Mouse (Mus musculus) neural tube, embryonic 12.5 days (tissue): Measurements from ENCODE around the gene Gm29776. TPM values are rescaled to one million over a fixed set of nuclear protein-coding genes. Genes with fewer than 3 reads are reported as not detected.

Experiments
- ATAC-seq: fragments of 200-750 bp; cut with Nextera tagmentation; 2 replicates; pipeline ENCODE4 v1.8.0; 2017; ENCODE audit warnings: low read depth, mild to moderate bottlenecking, moderate TSS enrichment, moderate library complexity; ENCODE audit not compliant: low FRiP score
- H3K27ac ChIP-seq: fragments of 300-500 bp; sonication (generic); 2 replicates; pipeline ENCODE4 v1.5.1; 2016
- H3K27me3 ChIP-seq: fragments of 300-500 bp; sonication (generic); replicated peaks from 2 replicates; pipeline ENCODE4 v1.6.1; 2016; ENCODE audit warnings: mild to moderate bottlenecking
- H3K36me3 ChIP-seq: fragments of 300-500 bp; sonication (generic); 2 replicates; pipeline ENCODE4 v1.6.1; 2016; ENCODE audit warnings: mild to moderate bottlenecking
- H3K4me1 ChIP-seq: fragments of 300-500 bp; sonication (generic); 2 replicates; pipeline ENCODE4 v1.6.1; 2016
- H3K4me2 ChIP-seq: fragments of 300-500 bp; sonication (generic); replicated peaks from 2 replicates; pipeline ENCODE4 v1.6.1; 2016; ENCODE audit warnings: mild to moderate bottlenecking
- H3K4me3 ChIP-seq: fragments of 300-500 bp; sonication (generic); 2 replicates; pipeline ENCODE4 v1.5.1; 2016
- H3K9ac ChIP-seq: fragments of 300-500 bp; sonication (generic); 2 replicates; pipeline ENCODE4 v1.6.1; 2016; ENCODE audit warnings: mild to moderate bottlenecking
- H3K9me3 ChIP-seq: fragments of 300-500 bp; sonication (generic); 2 replicates; pipeline ENCODE4 v1.6.1; 2016; ENCODE audit warnings: mild to moderate bottlenecking
- WGBS: fragments of 180-500 bp; shearing (Covaris S2); methylation state at CpG from one replicate; pipeline ENCODE4 v1.1.7; 2016; 5-methylcytosine and 5-hydroxymethylcytosine counted together
- polyA plus RNA-seq: library from polyadenylated mRNA; unstranded; fragments of >200 nt; fragmentation: Nextera tagmentation; extraction: Ambion mirVana; gene quantifications from 2 replicates; pipeline ENCODE4 v1.2.1, GENCODE M21; 2016

Gm29776 gene
- 0.10 and 0.17 TPM in 2 replicates for polyA plus RNA-seq

- H3K9me3 ChIP-seq = no peaks in the 10 kb centered on the region
- WGBS = 85% methylated on average over 4 of the region's 4 CpGs
- ATAC-seq = no peak
These were observed at the start of gene Gm29776 for GRCm38 (mm10) chr14:54698733-54699132. Gm29776 (minus strand) TSS chr14:54698833.

GRCm38 (mm10) chr14:54746038-54746437, 47.4 kb upstream of the Gm29776 start:
- 93% methylated on average over 9 of the region's 9 CpGs for WGBS
- Histone ChIP-seq H3K9ac (no peak overlapping the region), H3K4me3 (no peak overlapping the region), H3K4me2 (no peak overlapping the region), H3K27ac (no peak overlapping the region), H3K9me3 (no peaks in the 10 kb centered on the region), H3K36me3 (no peaks in the 10 kb centered on the region), H3K4me1 (no peaks in the 10 kb centered on the region), H3K27me3 (no peaks in the 10 kb centered on the region)
- ATAC-seq = no peak

More at GRCm38 (mm10) chr14:54698733-54699132, at the start of gene Gm29776:
- H3K27me3 ChIP-seq = no peaks in the 10 kb centered on the region
- H3K27ac ChIP-seq = no peak within 1 kb of the TSS
- no peaks in the 10 kb centered on the region for H3K4me1 ChIP-seq
- H3K36me3 ChIP-seq = peaks cover 7% of the 10 kb centered on the region; the same call in 1 of the 2 replicates
- no peak within 1 kb of the TSS for H3K4me3 ChIP-seq
- H3K4me2 ChIP-seq = no peak within 1 kb of the TSS
- H3K9ac ChIP-seq = 0 out of 2 replicates have a peak within 1 kb of the TSS, but pooled peaks have one; percentile 29

GRCm38 (mm10) chr14:54744473-54744872, 45.8 kb upstream of the Gm29776 start:
- no peaks in the 10 kb centered on the region for H3K36me3 ChIP-seq
- 78% methylated on average over 8 of the region's 8 CpGs for WGBS

GRCm38 (mm10) chr14:54742375-54742774, 43.7 kb upstream of the Gm29776 start:
- Histone ChIP-seq H3K36me3 (no peaks in the 10 kb centered on the region), H3K27me3 (no peaks in the 10 kb centered on the region), H3K9me3 (no peaks in the 10 kb centered on the region), H3K9ac (no peak overlapping the region), H3K4me1 (no peaks in the 10 kb centered on the region), H3K4me2 (no peak overlapping the region), H3K27ac (no peak overlapping the region), H3K4me3 (no peak overlapping the region)
- ATAC-seq = no peak
- 80% methylated on average over 2 of the region's 2 CpGs for WGBS

More at GRCm38 (mm10) chr14:54744473-54744872, 45.8 kb upstream of the Gm29776 start:
- H3K27me3 ChIP-seq = no peaks in the 10 kb centered on the region
- no peak overlapping the region for H3K4me3 ChIP-seq
- H3K27ac ChIP-seq = no peak overlapping the region
- ATAC-seq = no peak
- no peak overlapping the region for H3K9ac ChIP-seq
- no peaks in the 10 kb centered on the region for H3K4me1 ChIP-seq
- H3K9me3 ChIP-seq = no peaks in the 10 kb centered on the region
- H3K4me2 ChIP-seq = no peak overlapping the region

GRCm38 (mm10) chr14:54741721-54742120, 43.1 kb upstream of the Gm29776 start:
- H3K27me3 ChIP-seq = no peaks in the 10 kb centered on the region
- H3K9me3 ChIP-seq = no peaks in the 10 kb centered on the region
- no peaks in the 10 kb centered on the region for H3K4me1 ChIP-seq
- no peak overlapping the region for H3K27ac ChIP-seq
- no peak overlapping the region for H3K4me2 ChIP-seq
- H3K9ac ChIP-seq = no peak overlapping the region
- H3K36me3 ChIP-seq = no peaks in the 10 kb centered on the region
- 87% methylated on average over 6 of the region's 6 CpGs for WGBS
- ATAC-seq = no peak
- H3K4me3 ChIP-seq = no peak overlapping the region

GRCm38 (mm10) chr14:54737634-54738033, 39.0 kb upstream of the Gm29776 start:
- Histone ChIP-seq H3K9me3 (no peaks in the 10 kb centered on the region), H3K9ac (no peak overlapping the region), H3K27ac (no peak overlapping the region), H3K4me1 (no peaks in the 10 kb centered on the region), H3K4me3 (no peak overlapping the region), H3K27me3 (no peaks in the 10 kb centered on the region), H3K4me2 (no peak overlapping the region), H3K36me3 (no peaks in the 10 kb centered on the region)
- ATAC-seq = no peak
- 77% methylated on average over 10 of the region's 10 CpGs for WGBS

GRCm38 (mm10) chr14:54736555-54737552, 38.2 kb upstream of the Gm29776 start:
- H3K27ac ChIP-seq = no peak overlapping the region
- no peak for ATAC-seq
- no peak overlapping the region for H3K4me3 ChIP-seq
- WGBS = 78% methylated on average over 14 of the region's 14 CpGs
- H3K9ac ChIP-seq = no peak overlapping the region
- H3K27me3 ChIP-seq = no peaks in the 10 kb centered on the region
- H3K4me1 ChIP-seq = no peaks in the 10 kb centered on the region
- no peaks in the 10 kb centered on the region for H3K36me3 ChIP-seq
- H3K4me2 ChIP-seq = no peak overlapping the region
- H3K9me3 ChIP-seq = no peaks in the 10 kb centered on the region

GRCm38 (mm10) chr14:54735221-54735620, 36.6 kb upstream of the Gm29776 start:
- 85% methylated on average over 4 of the region's 4 CpGs for WGBS
- no peak for ATAC-seq
- Histone ChIP-seq H3K27me3 (no peaks in the 10 kb centered on the region), H3K9ac (no peak overlapping the region), H3K4me3 (no peak overlapping the region), H3K9me3 (no peaks in the 10 kb centered on the region), H3K4me2 (no peak overlapping the region), H3K36me3 (no peaks in the 10 kb centered on the region), H3K27ac (no peak overlapping the region), H3K4me1 (no peaks in the 10 kb centered on the region)

GRCm38 (mm10) chr14:54734004-54734403, 35.4 kb upstream of the Gm29776 start:
- Histone ChIP-seq H3K27me3 (no peaks in the 10 kb centered on the region), H3K9ac (no peak overlapping the region), H3K4me1 (no peaks in the 10 kb centered on the region), H3K4me2 (no peak overlapping the region), H3K27ac (no peak overlapping the region), H3K36me3 (no peaks in the 10 kb centered on the region), H3K4me3 (no peak overlapping the region), H3K9me3 (no peaks in the 10 kb centered on the region)
- ATAC-seq = no peak
- WGBS = 74% methylated on average over 4 of the region's 4 CpGs

- Histone ChIP-seq H3K36me3 (no peaks in the 10 kb centered on the region), H3K27me3 (no peaks in the 10 kb centered on the region), H3K9me3 (no peaks in the 10 kb centered on the region), H3K4me1 (no peaks in the 10 kb centered on the region), H3K4me2 (no peak overlapping the region), H3K9ac (no peak overlapping the region), H3K4me3 (no peak overlapping the region), H3K27ac (no peak overlapping the region)
- ATAC-seq = no peak
- 89% methylated on average over 8 of the region's 8 CpGs for WGBS
These were observed 33.6 kb upstream of the Gm29776 start for GRCm38 (mm10) chr14:54732206-54732605.

GRCm38 (mm10) chr14:54730305-54730704, 31.7 kb upstream of the Gm29776 start:
- H3K4me3 ChIP-seq = no peak overlapping the region
- no peaks in the 10 kb centered on the region for H3K36me3 ChIP-seq
- ATAC-seq = no peak
- H3K9ac ChIP-seq = no peak overlapping the region
- no peaks in the 10 kb centered on the region for H3K9me3 ChIP-seq
- no peaks in the 10 kb centered on the region for H3K27me3 ChIP-seq
- 93% methylated on average over 6 of the region's 6 CpGs for WGBS
- no peak overlapping the region for H3K27ac ChIP-seq
- no peak overlapping the region for H3K4me2 ChIP-seq
- no peaks in the 10 kb centered on the region for H3K4me1 ChIP-seq

- 73% methylated on average over 13 of the region's 13 CpGs for WGBS
These were observed 30.4 kb upstream of the Gm29776 start for GRCm38 (mm10) chr14:54728823-54729653.

More at GRCm38 (mm10) chr14:54728823-54729653, 30.4 kb upstream of the Gm29776 start:
- H3K36me3 ChIP-seq = no peaks in the 10 kb centered on the region
- no peak overlapping the region for H3K4me2 ChIP-seq
- H3K4me1 ChIP-seq = no peaks in the 10 kb centered on the region
- H3K4me3 ChIP-seq = no peak overlapping the region
- H3K27me3 ChIP-seq = no peaks in the 10 kb centered on the region
- no peak for ATAC-seq
- H3K9ac ChIP-seq = no peak overlapping the region
- no peaks in the 10 kb centered on the region for H3K9me3 ChIP-seq
- H3K27ac ChIP-seq = no peak overlapping the region
